Mouse (Mus musculus) ovary, postnatal 14 days (tissue): ENCODE data around the gene Slc48a1.

Experiments used
- DNase-seq: peaks from one replicate; pipeline ENCODE4 v3.0.0; 2022; ENCODE audit warnings: low spot score

Gene Slc48a1

DNA sequence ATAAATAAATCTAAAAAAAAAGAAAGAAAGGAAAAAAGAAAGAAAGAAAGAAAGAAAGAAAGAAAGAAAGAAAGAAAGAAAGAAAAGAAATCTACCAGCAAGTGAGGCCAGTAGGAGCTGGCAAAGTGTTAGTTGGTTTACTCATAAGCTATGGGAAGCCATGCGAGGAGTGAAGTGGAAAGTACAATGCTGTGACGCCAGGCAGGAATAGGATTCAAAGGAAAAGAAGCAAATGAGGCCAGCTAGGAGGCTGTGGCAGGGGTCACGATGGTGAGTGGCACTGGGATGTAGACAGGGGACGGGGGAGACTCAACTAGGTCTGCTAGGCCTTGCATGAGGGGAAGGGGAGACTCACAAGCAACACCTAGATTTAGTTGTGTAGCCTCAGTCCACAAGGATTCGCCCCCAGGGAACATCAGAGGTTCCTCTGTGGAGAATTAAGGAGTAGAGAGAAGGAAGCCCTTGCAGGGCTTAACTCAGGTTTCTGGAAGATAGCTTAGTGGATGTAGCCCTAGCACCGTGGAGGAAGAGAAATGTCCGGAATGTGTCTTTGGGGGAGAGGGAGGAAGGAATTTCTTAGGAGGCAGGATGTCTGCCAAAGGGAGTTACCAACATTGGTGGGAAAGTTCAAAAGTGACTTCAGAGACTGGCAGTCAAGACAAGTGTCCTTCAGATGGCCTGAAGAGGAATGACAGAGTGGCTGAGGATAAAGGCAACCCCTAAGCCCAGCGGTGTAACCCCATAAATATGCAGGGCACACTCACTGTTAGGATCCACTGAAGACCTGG is at the start of gene Slc48a1:
TSS of gene Slc48a1 (plus strand) at position 210 of the 788 bp plus-strand sequence.
- no peak for DNase-seq

- no peak for DNase-seq
These were observed 49.5 kb upstream of the Slc48a1 start for GRCm38 (mm10) chr15:97728804-97729203.

GRCm38 (mm10) chr15:97730365-97730764 is 48.0 kb upstream of the Slc48a1 start:
- no peak for DNase-seq

- no peak for DNase-seq
These were observed 47.2 kb upstream of the Slc48a1 start, which contains the start of gene Endou for GRCm38 (mm10) chr15:97731111-97731510. TSS of gene Endou (minus strand) at chr15:97731339.

DNA sequence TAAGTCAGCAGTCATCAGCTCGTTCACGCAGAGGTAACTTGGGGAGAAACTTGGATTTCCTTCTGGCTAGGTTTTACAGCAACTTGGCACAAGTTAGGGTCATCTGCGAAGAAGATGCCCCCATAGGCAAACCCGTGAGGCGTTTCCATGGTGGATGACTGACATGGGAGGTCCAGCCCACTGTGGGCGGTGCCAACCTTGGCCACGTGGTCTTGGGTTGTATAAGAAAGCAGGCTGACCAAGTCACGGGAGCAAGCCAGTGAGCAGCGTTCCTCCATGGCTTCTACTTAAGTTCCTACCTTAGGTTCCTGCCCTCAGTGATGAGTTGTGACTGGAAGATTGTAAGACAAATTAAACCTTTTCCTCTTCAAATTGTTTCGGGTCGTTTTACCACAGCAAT is 46.3 kb upstream of the Slc48a1 start:
- DNase-seq: no peak

DNA sequence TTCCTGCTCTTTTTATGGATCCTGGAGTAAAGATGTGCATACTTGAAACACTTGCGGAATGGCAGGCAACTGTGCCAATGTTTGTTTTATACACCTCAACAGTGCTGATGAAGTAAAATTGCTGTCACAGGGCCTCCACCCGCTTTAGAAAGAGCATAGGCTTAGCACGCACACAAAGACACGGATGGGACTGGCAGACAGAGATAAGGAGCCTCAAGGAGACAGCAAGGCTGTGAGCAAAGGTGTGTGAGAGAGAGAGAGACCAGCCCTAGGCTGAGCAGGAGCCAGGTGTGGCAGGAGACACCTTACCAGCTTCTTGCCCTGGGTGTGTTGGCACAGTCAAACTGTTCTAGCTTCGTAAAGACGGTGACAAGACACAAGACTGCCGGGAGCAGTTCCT is 39.4 kb upstream of the Slc48a1 start:
- no peak for DNase-seq

- no peak for DNase-seq
These were observed 38.0 kb upstream of the Slc48a1 start for GRCm38 (mm10) chr15:97740283-97740732.

DNA sequence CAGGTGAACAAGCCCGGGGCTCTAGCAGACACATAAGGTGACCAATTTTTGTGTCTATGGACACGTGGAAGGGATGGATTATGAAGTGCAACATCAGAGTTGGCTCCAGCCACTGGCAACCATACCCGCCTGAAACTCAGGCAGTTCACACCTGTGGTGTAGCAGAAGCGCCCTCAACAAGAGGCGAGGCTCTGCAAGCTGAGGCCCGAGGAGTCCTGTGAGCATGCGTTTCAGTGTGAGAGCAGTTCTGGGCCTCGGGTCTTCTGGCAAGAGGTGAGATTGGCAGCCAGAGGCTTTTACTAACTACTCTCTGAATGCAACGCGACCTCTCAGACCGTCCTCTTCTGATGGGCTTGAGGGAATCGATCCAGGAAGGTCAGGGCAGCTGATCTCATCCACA is 36.7 kb upstream of the Slc48a1 start:
- DNase-seq: no peak

- no peak for DNase-seq
These were observed 36.2 kb upstream of the Slc48a1 start for GRCm38 (mm10) chr15:97742074-97742473.

- no peak for DNase-seq
These were observed 35.7 kb upstream of the Slc48a1 start for GRCm38 (mm10) chr15:97742600-97742999.

DNA sequence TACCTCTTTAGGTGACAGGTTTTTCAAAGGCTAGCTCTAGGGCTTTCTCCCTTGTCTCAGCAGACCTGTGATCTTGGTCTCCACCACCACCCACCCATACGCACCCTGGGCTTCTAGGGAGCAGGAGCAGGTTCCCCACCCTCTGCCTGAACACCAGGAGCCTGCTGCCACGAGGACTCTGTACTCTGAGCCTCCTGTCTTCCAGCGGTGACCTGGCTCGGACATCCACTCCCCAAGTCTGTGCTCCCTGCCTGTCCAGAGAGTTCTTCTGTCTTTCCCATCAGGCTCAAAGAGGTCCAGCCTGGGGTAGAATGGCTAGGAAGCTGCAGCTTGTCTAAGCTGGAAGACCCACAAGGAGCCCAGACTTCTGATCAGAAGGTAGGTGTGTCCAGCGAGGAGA is 35.1 kb upstream of the Slc48a1 start:
- DNase-seq: no peak

DNA sequence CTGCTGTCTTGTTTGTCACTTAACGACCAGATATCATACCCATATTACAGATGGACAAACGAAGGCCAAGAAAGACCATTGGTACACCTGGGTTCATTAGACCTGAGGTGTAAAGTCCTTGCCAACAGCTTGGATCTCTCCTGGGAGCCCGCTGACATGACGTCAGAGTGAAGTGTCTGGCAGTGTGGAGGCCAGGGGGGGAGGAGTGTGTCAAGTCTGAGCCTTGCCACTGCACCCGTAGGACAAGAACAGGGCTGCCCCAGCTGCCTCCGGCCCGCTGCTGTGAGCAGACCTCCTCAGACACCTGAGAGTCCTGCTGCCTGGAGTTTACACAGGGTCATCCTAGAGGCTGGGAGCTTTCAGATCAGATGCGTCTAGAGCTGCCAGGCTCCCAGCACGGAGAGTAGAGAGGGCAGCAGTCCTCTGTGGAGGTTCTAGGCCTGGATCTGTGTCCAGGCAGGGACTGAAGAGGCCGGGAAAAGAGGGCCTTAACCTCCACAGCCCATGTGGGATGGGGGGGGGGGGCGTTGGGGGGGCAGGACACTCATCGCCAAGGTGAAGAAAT is 34.3 kb upstream of the Slc48a1 start:
- DNase-seq: no peak

DNA sequence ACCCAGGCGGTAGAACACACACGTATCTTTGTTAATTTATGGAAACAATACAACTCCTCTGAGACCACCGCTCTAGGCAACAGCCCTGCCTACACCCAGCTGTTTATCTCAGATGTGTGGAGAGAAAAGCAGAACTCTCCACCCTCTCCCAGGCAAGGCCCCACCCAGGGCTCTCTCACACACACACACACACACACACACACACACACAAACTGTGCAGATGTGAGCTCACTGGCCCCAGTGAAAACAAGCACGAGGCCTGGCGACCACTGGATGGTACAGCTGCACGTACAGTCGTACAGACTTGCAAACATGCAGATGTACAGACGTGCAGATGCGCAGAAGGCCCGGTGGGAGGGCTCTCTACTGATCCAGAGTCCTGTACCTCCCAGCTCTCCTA is 33.4 kb upstream of the Slc48a1 start:
- no peak for DNase-seq

DNA sequence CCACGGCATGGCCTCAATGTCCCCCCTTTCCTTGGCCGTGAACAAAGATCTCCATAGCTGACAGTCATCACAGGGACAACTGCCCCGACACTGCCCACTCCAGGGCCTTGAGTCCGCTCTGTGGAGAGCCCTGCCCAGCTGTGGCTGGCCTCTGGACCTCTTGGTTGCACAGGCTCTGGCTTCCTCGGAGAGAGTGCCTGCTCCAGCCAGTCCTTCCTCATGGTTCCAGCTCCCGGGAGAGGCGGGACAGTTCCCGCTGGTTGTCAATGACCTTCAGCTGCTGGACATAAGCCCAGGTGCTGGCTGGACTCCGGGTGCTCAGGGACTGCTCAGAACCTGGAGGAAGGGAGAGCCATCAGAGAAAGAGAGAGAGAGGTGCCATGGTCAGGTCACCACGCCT is 33.0 kb upstream of the Slc48a1 start:
- no peak for DNase-seq

GRCm38 (mm10) chr15:97746278-97746677 is 32.0 kb upstream of the Slc48a1 start:
- DNase-seq: no peak

- no peak for DNase-seq
These were observed 31.6 kb upstream of the Slc48a1 start for GRCm38 (mm10) chr15:97746748-97747147.

DNA sequence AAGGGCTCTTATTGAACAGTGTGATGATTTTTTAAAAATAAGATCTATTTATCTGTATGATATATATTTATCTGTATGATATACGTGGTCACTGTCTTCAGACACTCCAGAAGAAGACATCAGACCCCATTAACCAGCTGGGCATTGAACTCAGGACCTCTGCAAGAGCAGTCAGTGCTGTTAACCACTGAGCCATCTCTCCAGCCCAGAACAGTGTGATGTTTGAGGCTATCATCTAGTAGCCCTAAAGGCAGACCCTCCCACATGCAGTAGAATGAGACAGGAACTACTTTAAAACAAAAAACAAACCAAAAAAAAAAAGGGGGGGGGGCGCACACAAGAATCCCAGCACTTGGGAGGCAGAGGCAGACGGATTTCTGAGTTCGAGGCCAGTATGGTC is 30.8 kb upstream of the Slc48a1 start:
- no peak for DNase-seq

DNA sequence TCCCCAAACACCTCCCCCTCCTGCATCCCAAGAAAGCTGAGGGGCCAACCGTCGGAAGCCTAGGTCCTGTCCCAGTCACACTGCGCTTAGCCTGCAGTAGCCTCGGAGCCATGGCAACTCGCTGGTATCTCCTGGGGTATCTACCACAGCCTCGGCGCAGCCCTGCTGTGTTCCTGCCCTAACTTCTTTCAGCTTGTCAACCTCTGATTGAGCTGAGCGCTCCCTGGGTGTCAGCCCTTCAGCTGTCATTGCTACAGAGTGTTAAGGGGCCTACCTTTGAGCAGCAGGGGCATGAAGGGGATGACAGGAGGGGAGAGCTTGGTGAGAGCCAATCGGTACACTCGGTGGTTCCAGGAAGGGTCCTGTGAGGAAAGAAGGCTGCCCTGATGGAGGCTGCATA is 30.0 kb upstream of the Slc48a1 start:
- no peak for DNase-seq

DNA sequence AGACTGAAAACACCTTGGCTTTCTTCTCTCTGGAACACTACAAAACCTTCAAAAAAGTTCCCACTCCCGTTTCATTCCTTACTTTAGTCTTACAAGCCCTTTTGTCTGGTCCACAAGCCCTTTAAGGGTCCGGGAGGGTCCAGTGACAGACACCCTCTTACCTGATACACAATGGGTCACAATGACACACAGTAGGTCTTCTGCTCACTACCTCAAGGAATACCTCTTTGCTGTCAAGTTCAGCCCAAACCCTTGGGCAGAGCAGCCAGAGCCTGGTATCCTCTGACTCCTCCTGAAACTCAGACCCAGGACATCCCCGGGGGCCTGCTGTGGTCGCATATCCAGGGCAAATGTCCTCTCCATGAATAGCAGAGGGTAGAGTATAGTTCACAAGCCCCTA is 29.4 kb upstream of the Slc48a1 start:
- DNase-seq: no peak

DNA sequence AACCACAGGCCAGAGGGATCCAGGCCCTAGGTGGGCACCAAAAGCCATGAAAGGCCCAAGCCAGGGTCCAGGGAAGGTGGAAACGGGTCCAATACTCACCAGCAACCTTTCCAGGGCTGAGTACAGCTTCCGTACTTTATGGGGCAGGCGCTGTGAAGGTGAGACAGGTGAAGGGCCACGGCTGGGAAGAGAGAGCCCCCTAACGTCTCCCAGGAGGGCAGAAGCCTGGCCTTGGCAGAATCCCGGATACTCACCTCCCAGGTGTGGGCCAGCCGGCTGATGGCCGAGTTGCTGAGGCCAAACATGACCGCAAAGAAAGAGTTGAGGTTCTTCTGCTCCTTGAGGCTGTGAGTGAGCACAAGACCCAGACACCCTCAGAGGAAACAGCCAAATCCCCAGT is 28.9 kb upstream of the Slc48a1 start:
- DNase-seq: no peak

DNA sequence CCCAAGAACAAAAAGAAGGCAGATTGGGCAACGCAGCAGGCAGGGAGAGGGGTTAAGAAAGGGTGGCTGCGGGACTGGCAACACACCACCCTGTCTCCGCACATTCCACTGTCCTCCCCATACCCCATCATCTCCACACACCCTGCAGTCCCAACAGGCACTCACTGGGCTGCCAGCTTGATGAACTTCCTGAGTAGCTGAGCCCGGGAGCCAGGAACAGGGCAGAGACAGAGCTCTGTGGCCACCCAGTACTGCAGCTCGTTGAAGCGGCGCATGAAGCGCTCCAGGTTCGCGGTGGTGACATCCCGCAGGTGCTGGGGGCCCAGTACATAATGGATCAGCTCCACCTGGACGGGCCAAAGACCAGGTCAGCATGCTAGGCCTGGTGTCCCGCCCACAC is 28.5 kb upstream of the Slc48a1 start:
- no peak for DNase-seq

DNA sequence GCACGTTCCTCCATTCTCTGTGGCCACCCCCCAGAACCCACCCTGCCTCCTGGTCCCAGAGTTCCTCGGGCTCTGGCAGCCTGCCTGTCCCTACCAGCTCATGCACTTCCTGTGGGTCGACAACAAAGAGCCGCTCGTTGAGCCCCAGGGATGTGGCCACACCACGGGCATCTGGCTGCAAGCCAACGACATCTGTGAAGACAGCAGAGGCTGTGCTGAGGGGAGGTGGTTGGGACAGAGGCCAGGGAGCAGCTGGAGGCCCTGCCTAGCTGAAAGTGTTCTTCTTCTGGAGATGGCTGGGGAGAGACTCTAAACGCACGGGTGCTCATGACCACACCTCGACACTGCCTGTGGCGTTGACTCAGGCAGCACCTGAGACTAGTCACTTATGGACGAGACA is 27.6 kb upstream of the Slc48a1 start:
- peak; percentile 59 for DNase-seq

GRCm38 (mm10) chr15:97751676-97752075 is 26.6 kb upstream of the Slc48a1 start:
- DNase-seq: no peak

DNA sequence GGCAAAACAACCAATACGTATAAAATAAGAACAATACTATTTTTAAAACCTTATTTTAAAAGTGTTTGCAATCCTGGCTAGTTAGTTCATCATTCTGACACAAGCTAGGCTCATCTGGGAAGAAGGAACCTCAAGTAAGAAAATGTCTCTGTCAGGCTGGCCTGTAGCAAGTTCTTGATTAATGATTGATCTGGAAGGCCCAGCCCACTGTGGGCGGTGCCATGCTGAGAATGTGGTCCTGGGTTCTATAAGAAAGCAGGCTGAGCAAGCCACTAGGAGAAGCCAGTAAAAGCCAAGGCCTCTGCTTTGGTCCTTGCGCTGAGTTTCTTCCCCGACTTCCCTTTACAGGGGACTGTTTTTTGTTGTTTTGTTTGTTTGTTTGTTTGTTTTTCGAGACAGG is 25.8 kb upstream of the Slc48a1 start:
- no peak for DNase-seq
